Comparison of ENCODE assay signal across 26 mouse cellular contexts in genomic region chr1:119852339-119852738, GRCm38 (mm10).
"Had no signal": no experiment of that assay in that cellular context is flagged by ENCODE, and none has a peak within 500 bp of the region (broad histone marks: within the 10 kb centered on the region; RNA-seq: fewer than 3 reads in every experiment).

No protein-coding gene starts in this region.

- H3K9ac ChIP-seq: heart, embryonic 13.5 days; heart, embryonic 15.5 days; hindbrain, embryonic 13.5 days; hindbrain, embryonic 15.5 days; limb, embryonic 12.5 days; liver, embryonic 13.5 days; liver, embryonic 15.5 days had no signal

- H3K36me3 ChIP-seq: heart, embryonic 13.5 days; heart, embryonic 15.5 days; hindbrain, embryonic 13.5 days; hindbrain, embryonic 15.5 days; limb, embryonic 10.5 days; limb, embryonic 12.5 days; liver, embryonic 13.5 days; liver, embryonic 15.5 days had no signal

- ATAC-seq: hindbrain, postnatal 0 days; intestine, embryonic 16.5 days had no signal

- DNase-seq: gastrocnemius, adult 2 months; gastrocnemius, postnatal 10 days; gastrocnemius, postnatal 25 days; heart, adult 2 months; heart, postnatal 14 days; heart, postnatal 36 days; kidney, adult 11 months; kidney, adult 8-10 months; kidney, postnatal 10 days; kidney, postnatal 25 days; kidney, postnatal 4 days; liver; liver, embryonic 13.5 days had no signal

- H3K27me3 ChIP-seq: heart, embryonic 13.5 days; heart, embryonic 15.5 days; hindbrain, embryonic 13.5 days; hindbrain, embryonic 15.5 days; limb, embryonic 12.5 days; liver, embryonic 13.5 days; liver, embryonic 15.5 days had no signal

- H3K4me3 ChIP-seq: gastrocnemius, adult 2 months; heart, adult 2 months; heart, embryonic 13.5 days; heart, embryonic 15.5 days; hindbrain, embryonic 13.5 days; hindbrain, embryonic 15.5 days; layer of hippocampus, adult 2 months; left cerebral cortex, adult 2 months; limb, embryonic 10.5 days; limb, embryonic 12.5 days; liver, embryonic 13.5 days; liver, embryonic 15.5 days had no signal

- H3K27ac ChIP-seq: gastrocnemius, adult 2 months; heart, adult 2 months; heart, embryonic 13.5 days; heart, embryonic 15.5 days; hindbrain, embryonic 13.5 days; hindbrain, embryonic 15.5 days; hindbrain, postnatal 0 days; layer of hippocampus, adult 2 months; left cerebral cortex, adult 2 months; limb, embryonic 10.5 days; limb, embryonic 12.5 days; liver, embryonic 13.5 days; liver, embryonic 15.5 days had no signal

- H3K9me3 ChIP-seq: heart, embryonic 13.5 days; heart, embryonic 15.5 days; hindbrain, embryonic 13.5 days; hindbrain, embryonic 15.5 days; limb, embryonic 10.5 days; limb, embryonic 12.5 days; liver, embryonic 13.5 days; liver, embryonic 15.5 days had no signal

- H3K4me1 ChIP-seq: heart, embryonic 13.5 days; heart, embryonic 15.5 days; hindbrain, embryonic 13.5 days; hindbrain, embryonic 15.5 days; limb, embryonic 10.5 days; limb, embryonic 12.5 days; liver, embryonic 13.5 days; liver, embryonic 15.5 days had no signal

- H3K4me2 ChIP-seq: heart, embryonic 11.5 days; heart, embryonic 13.5 days; heart, embryonic 15.5 days; hindbrain, embryonic 13.5 days; hindbrain, embryonic 15.5 days; limb, embryonic 12.5 days; liver, embryonic 11.5 days; liver, embryonic 13.5 days; liver, embryonic 15.5 days had no signal
